Mouse (Mus musculus) liver, postnatal 0 days (tissue): ENCODE data around the gene Irf3. TPM values are rescaled to one million over a fixed set of nuclear protein-coding genes. Genes with fewer than 3 reads are reported as not detected.
A peak's percentile ranks its signal among the peaks of the same experiment; 100 is the strongest.

Experiments used
- ATAC-seq: fragments of 200-750 bp; cut with Nextera tagmentation; 2 replicates; pipeline ENCODE4 v1.8.0; 2017; ENCODE audit warnings: mild to moderate bottlenecking, moderate library complexity
- DNase-seq: peaks from one replicate; pipeline ENCODE4 v3.0.0-alpha.2; 2016
- H3K27ac ChIP-seq: fragments of 300-500 bp; sonication (generic); 2 replicates; pipeline ENCODE4 v1.5.1; 2014; ENCODE audit warnings: antibody characterized with exemption, moderate library complexity, mild to moderate bottlenecking, low read depth
- H3K27me3 ChIP-seq: fragments of 300-500 bp; sonication (generic); 2 replicates; pipeline ENCODE4 v1.6.1; 2014; ENCODE audit warnings: low read length, control low read depth, mixed read lengths; ENCODE audit not compliant: insufficient read depth
- H3K36me3 ChIP-seq: fragments of 300-500 bp; sonication (generic); replicated peaks from 2 replicates; pipeline ENCODE4 v1.6.1; 2014; ENCODE audit warnings: mild to moderate bottlenecking, control low read depth, low read length, moderate library complexity, mixed read lengths; ENCODE audit not compliant: insufficient read depth
- H3K4me1 ChIP-seq: fragments of 300-500 bp; sonication (generic); 2 replicates; pipeline ENCODE4 v1.6.1; 2014; ENCODE audit warnings: antibody characterized with exemption, mild to moderate bottlenecking, control low read depth; ENCODE audit not compliant: insufficient read depth
- H3K4me2 ChIP-seq: fragments of 300-500 bp; sonication (generic); 2 replicates; pipeline ENCODE4 v1.6.1; 2014; ENCODE audit warnings: low read depth, mild to moderate bottlenecking, low read length, moderate library complexity, mixed read lengths
- H3K4me3 ChIP-seq: fragments of 300-500 bp; sonication (generic); 2 replicates; pipeline ENCODE4 v1.5.1; 2014; ENCODE audit warnings: low read depth, low read length
- H3K9ac ChIP-seq: fragments of 300-500 bp; sonication (generic); replicated peaks from 2 replicates; pipeline ENCODE4 v1.6.1; 2014; ENCODE audit warnings: mild to moderate bottlenecking, moderate library complexity
- H3K9me3 ChIP-seq: fragments of 300-500 bp; sonication (generic); 2 replicates; pipeline ENCODE4 v1.6.1; 2016; ENCODE audit warnings: mild to moderate bottlenecking, control low read depth, low read length, mixed read lengths
- CTCF ChIP-seq: sonication (generic); IDR thresholded peaks from 2 replicates; pipeline ENCODE4 v1.5.1; 2016; ENCODE audit warnings: antibody characterized with exemption, low read depth
- EP300 ChIP-seq: IDR thresholded peaks from 2 replicates; pipeline ENCODE4 v1.6.1; 2016; ENCODE audit warnings: antibody characterized with exemption, low read depth, mild to moderate bottlenecking
- WGBS: fragments of 180-500 bp; shearing (Covaris S2); extraction: QIAGEN DNeasy Blood & Tissue Kit; methylation state at CpG from one replicate; pipeline ENCODE4 v1.1.7; 2014; ENCODE audit not compliant: insufficient replicate concordance; 5-methylcytosine and 5-hydroxymethylcytosine counted together
- polyA plus RNA-seq: library from polyadenylated mRNA; unstranded; fragments of >200 nt; fragmentation: Nextera tagmentation; extraction: Ambion mirVana; gene quantifications from 2 replicates; pipeline ENCODE4 v1.2.1, GENCODE M21; 2015

The Irf3 gene
- polyA plus RNA-seq, 1 experiment from 2014 or later, result 35.9 TPM

DNA sequence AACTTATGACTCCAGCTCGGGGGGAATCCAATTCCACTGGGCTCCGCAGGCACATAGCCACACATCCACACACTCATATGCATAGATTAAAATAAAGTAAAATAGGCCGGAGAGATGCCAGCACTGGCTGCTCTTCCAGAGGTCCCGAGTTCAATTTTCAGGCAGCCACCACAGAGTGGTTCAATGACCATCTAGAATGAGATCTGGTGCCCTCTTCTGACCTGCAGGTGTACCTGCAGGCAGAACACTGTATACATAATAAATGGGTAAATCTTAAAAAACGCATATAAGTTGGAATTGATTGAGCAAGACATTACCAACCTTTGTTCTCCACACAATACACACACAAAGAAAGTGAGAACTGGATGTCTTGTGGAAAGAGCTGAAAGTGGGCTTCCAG is 41.8 kb upstream of the Irf3 start:
- no peak for ATAC-seq
- no peak overlapping the region for H3K4me3 ChIP-seq

DNA sequence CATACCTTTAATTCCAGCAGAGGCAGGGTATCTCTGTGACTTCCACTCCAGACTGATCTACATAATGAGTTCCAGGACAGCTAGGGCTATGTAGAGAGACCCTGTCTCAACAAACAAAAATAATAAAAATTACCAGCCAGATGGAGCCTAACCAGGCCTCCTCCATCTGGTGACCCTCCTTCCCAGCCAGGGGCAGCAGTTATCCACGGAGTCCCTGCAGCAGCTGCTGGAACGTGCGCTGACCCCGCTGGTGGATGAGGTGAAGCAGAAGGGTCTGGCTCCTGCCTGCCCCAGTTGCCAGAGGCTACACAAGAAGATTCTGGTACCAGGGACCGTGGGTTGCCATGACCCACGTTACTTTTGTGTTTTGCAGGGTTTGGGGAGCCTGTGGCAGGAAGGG is 41.2 kb upstream of the Irf3 start:
- ATAC-seq (no peak), DNase-seq (no peak)
- Histone ChIP-seq H3K4me2 (no peak overlapping the region), H3K4me1 (peaks cover 16% of the 10 kb centered on the region), H3K9ac (no peak overlapping the region), H3K36me3 (no peaks in the 10 kb centered on the region), H3K4me3 (no peak overlapping the region), H3K27ac (no peak overlapping the region), H3K27me3 (peaks cover 7% of the 10 kb centered on the region), H3K9me3 (no peaks in the 10 kb centered on the region)
- TF ChIP-seq EP300, result no peak
- no peak for TF ChIP-seq CTCF
- WGBS, result 67% methylated on average over 6 of the region's 6 CpGs

More for the DNA sequence above, 41.8 kb upstream of the Irf3 start:
- Histone ChIP-seq H3K36me3 (no peaks in the 10 kb centered on the region), H3K9ac (no peak overlapping the region), H3K4me2 (no peak overlapping the region), H3K9me3 (no peaks in the 10 kb centered on the region), H3K27ac (no peak overlapping the region), H3K27me3 (peaks cover 12% of the 10 kb centered on the region), H3K4me1 (peaks cover 16% of the 10 kb centered on the region)
- peak; percentile 20 for DNase-seq
- no peak for TF ChIP-seq EP300
- peak; percentile 74 for TF ChIP-seq CTCF
- 41% methylated on average over 5 of the region's 5 CpGs for whole genome bisulfite sequencing

DNA sequence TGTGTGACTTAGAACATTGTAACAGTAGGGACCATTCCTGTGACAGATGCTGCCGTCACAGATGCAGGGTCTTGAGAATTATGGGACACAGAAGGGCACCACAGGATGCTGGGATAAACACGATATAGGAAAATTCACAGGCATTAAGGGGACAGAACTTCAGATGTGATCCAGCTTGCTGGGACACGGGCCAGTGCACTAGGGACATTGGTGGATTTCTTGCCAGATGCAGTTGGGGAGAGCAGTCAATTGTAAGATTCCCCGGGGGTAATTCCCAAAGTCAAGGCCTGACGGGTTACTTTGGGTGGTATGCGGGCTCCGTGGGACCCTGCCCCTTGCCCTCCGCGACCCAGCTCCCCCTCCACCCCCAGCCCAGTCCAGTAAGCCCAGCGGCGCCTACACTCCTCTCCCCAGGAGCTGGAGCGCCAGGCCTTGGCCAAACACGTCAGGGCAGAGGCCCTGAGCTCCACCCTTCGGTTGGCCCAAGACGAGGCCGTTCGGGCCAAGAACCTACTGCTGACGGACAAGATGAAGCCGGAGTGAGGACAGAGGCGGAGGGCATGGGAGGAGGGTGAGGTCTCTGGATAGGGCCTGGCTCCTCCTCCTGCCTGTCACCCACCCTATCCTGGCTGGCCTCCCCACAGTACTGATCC is 40.1 kb upstream of the Irf3 start:
- DNase-seq (peak; percentile 13), ATAC-seq (no peak)

DNA sequence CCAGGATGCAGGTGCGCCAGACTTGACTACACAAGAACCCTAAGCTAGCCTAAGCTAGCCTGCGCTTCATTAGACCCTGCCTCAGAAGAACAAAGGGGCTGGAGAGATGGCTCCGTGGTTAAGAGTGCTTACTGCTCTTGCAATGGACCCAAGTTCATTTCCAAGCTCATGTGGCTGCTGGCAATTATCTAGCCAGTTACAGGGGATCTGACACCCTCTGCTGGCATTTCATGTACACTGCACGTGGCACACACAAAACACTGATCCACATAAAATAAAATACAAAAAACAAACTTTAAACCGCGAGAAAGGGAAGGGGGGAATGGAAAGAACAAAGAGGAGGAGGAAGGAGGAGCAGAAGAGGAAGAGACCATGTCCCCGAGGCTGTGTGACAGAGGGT is 39.2 kb upstream of the Irf3 start:
- H3K4me1 ChIP-seq, result no peaks in the 10 kb centered on the region; the same call in 1 of the 2 replicates
- no peak overlapping the region for H3K9ac ChIP-seq
- H3K4me2 ChIP-seq, result no peak overlapping the region
- 46% methylated on average over 7 of the region's 7 CpGs for WGBS
- H3K36me3 ChIP-seq, result no peaks in the 10 kb centered on the region
- TF ChIP-seq EP300 (no peak), CTCF (peak; percentile 78)
- ATAC-seq (no peak), DNase-seq (peak; percentile 37)
- no peak overlapping the region for H3K4me3 ChIP-seq
- no peaks in the 10 kb centered on the region for H3K9me3 ChIP-seq
- H3K27me3 ChIP-seq, result no peaks in the 10 kb centered on the region
- no peak overlapping the region for H3K27ac ChIP-seq

More for the DNA sequence above, 40.1 kb upstream of the Irf3 start:
- Histone ChIP-seq H3K27me3 (no peaks in the 10 kb centered on the region), H3K9me3 (no peaks in the 10 kb centered on the region), H3K4me1 (peaks cover 8% of the 10 kb centered on the region), H3K9ac (no peak overlapping the region), H3K36me3 (no peaks in the 10 kb centered on the region), H3K4me3 (no peak overlapping the region), H3K4me2 (no peak overlapping the region), H3K27ac (no peak overlapping the region)
- TF ChIP-seq EP300 (no peak), CTCF (no peak)
- whole genome bisulfite sequencing, result 80% methylated on average over 20 of the region's 20 CpGs

DNA sequence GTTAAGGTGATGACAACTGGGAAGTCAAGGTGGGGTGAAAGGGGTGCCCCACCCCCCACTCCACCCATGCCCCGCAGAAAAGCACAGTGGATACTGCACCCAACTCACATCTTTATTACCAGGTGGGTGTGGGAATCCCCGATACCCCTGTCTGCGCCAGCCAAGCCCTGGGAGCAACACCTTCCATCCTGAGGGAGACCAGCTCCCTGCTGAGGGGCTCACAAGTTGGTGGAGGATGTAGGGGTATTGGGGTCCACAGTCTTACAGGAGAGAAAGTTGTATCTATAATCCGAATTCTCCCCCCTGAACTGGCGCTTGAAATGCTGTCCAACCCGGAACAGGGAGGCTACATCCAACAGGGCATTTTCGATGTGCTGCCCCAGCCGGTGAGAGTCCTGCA is 38.2 kb upstream of the Irf3 start:
- DNase-seq, result peak; percentile 13

DNA sequence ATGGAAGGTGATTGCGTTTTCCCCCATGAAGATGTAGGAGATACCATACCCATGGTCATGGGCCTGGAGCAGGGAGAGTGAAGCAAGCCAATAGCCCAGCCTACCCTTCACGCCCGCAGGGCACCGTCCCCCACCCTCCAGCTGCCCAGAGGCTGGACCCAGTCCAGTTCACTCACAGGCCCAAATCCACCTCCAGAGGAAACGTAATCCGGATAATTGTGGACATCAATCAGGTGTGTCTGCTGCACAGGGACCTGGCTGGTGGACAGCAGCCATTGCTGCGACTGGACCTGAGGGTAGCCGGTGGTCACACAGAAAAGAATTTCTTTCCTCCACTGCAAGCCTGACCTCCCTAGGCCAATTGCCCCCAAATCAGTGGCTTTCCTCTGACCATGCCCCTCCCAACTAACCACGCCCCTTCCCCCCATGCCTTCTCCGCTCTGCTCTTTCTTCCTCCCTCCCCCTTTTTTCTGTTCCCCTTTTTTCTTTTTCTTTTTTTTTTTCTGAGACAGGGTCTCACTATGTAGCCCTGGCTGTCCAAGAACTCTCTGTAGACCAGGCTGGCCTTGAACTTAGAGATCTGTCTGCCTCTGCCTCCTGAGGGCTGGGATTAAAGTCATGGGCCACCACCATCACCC is 37.5 kb upstream of the Irf3 start:
- TF ChIP-seq EP300 (no peak), CTCF (no peak)
- Histone ChIP-seq H3K27me3 (no peaks in the 10 kb centered on the region), H3K27ac (no peak overlapping the region), H3K36me3 (no peaks in the 10 kb centered on the region), H3K4me3 (no peak overlapping the region), H3K4me2 (no peak overlapping the region), H3K9ac (no peak overlapping the region), H3K4me1 (no peaks in the 10 kb centered on the region), H3K9me3 (no peaks in the 10 kb centered on the region)
- 63% methylated on average over 10 of the region's 10 CpGs for WGBS
- peak; percentile 22 for DNase-seq
- ATAC-seq, result no peak

More for the DNA sequence above, 38.2 kb upstream of the Irf3 start:
- H3K27me3 ChIP-seq, result no peaks in the 10 kb centered on the region
- no peak overlapping the region for H3K4me2 ChIP-seq
- TF ChIP-seq EP300 (no peak), CTCF (no peak)
- 72% methylated on average over 8 of the region's 8 CpGs for WGBS
- H3K9ac ChIP-seq, result no peak overlapping the region
- H3K9me3 ChIP-seq, result no peaks in the 10 kb centered on the region
- no peak overlapping the region for H3K27ac ChIP-seq
- no peak for ATAC-seq
- no peak overlapping the region for H3K4me3 ChIP-seq
- no peaks in the 10 kb centered on the region for H3K36me3 ChIP-seq
- H3K4me1 ChIP-seq, result no peaks in the 10 kb centered on the region
